Comparison of ENCODE assay signal across 8 mouse cellular contexts in genomic region chr1:24367570-24368517, GRCm38 (mm10).
DNase-seq lines count a peak whose midpoint lies in the region; ATAC-seq and TF ChIP-seq lines count a peak whose summit lies in the region.

No protein-coding gene starts in this region.

- peak; percentile 65 for TF ChIP-seq CTCF in brain, embryonic 14.5 days (IDR thresholded peaks at IDR 0.05; ENCODE audit: borderline replicate concordance, extremely low read depth, insufficient read depth, insufficient read length)

- H3K4me3 ChIP-seq in heart, embryonic 14.5 days (ENCODE audit: control insufficient read depth in 1 of 2, insufficient read depth in 1 of 2, low read depth in 1 of 2, low read length in 2 of 2): no peak overlapping the region
- H3K4me3 ChIP-seq in heart, embryonic 12.5 days: no peak overlapping the region
- H3K4me3 ChIP-seq in forebrain, embryonic 14.5 days (ENCODE audit: low read depth, low read length): no peak overlapping the region
- no peak overlapping the region for H3K4me3 ChIP-seq in neural tube, embryonic 11.5 days (ENCODE audit: low read depth, low read length)

- no peak overlapping the region for H3K27ac ChIP-seq in heart, embryonic 14.5 days (replicated peaks in 1 of 2; ENCODE audit: control insufficient read depth in 1 of 2, insufficient read depth in 1 of 2, low read depth in 2 of 2, low read length in 2 of 2)
- H3K27ac ChIP-seq in heart, embryonic 12.5 days (ENCODE audit: poor library complexity, severe bottlenecking): no peak overlapping the region
- H3K27ac ChIP-seq in forebrain, embryonic 14.5 days (ENCODE audit: low read depth, low read length): no peak overlapping the region
- no peak overlapping the region for H3K27ac ChIP-seq in neural tube, embryonic 11.5 days (ENCODE audit: low read depth, low read length)

- DNase-seq in 3T3-L1 (ENCODE audit: low read depth, low spot score): peak; percentile 54
- peak; percentile 74 for DNase-seq in brain, embryonic 14.5 days (ENCODE audit: low read depth)
- DNase-seq in forebrain, embryonic 14.5 days (ENCODE audit: low spot score): peak; percentile 74
- DNase-seq in kidney, postnatal 14 days: peak; percentile 21
- DNase-seq in neural tube, embryonic 11.5 days (ENCODE audit: low spot score): peak; percentile 53

- H3K36me3 ChIP-seq in heart, embryonic 14.5 days (ENCODE audit: control insufficient read depth, insufficient read depth, low read length): no peaks in the 10 kb centered on the region
- H3K36me3 ChIP-seq in heart, embryonic 12.5 days: no peaks in the 10 kb centered on the region
- H3K36me3 ChIP-seq in forebrain, embryonic 14.5 days (ENCODE audit: control insufficient read depth, insufficient read depth, low read length): no peaks in the 10 kb centered on the region
- H3K36me3 ChIP-seq in neural tube, embryonic 11.5 days (ENCODE audit: control insufficient read depth, insufficient read depth, low read length): no peaks in the 10 kb centered on the region

- no peaks in the 10 kb centered on the region for H3K27me3 ChIP-seq in heart, embryonic 14.5 days (ENCODE audit: control insufficient read depth, insufficient read depth, low read length)
- no peaks in the 10 kb centered on the region for H3K27me3 ChIP-seq in heart, embryonic 12.5 days (replicated peaks)
- H3K27me3 ChIP-seq in forebrain, embryonic 14.5 days (replicated peaks; ENCODE audit: control insufficient read depth, insufficient read depth, low read length): no peaks in the 10 kb centered on the region
- no peaks in the 10 kb centered on the region for H3K27me3 ChIP-seq in neural tube, embryonic 11.5 days (ENCODE audit: control insufficient read depth, insufficient read depth, low read length)

- no peak overlapping the region for H3K9ac ChIP-seq in heart, embryonic 14.5 days (ENCODE audit: low read length)
- H3K9ac ChIP-seq in heart, embryonic 12.5 days: no peak overlapping the region
- no peak overlapping the region for H3K9ac ChIP-seq in forebrain, embryonic 14.5 days (ENCODE audit: low read length)
- no peak overlapping the region for H3K9ac ChIP-seq in neural tube, embryonic 11.5 days (ENCODE audit: low read length)

- WGBS in heart, embryonic 14.5 days: 49% methylated on average over 19 of the region's 19 CpGs
- 48% methylated on average over 19 of the region's 19 CpGs for WGBS in heart, embryonic 12.5 days
- 49% methylated on average over 19 of the region's 19 CpGs for WGBS in forebrain, embryonic 14.5 days
- WGBS in neural tube, embryonic 11.5 days: 50% methylated on average over 19 of the region's 19 CpGs

- no peaks in the 10 kb centered on the region for H3K9me3 ChIP-seq in heart, embryonic 14.5 days (ENCODE audit: control insufficient read depth, low read length)
- no peaks in the 10 kb centered on the region for H3K9me3 ChIP-seq in heart, embryonic 12.5 days (replicated peaks)
- H3K9me3 ChIP-seq in forebrain, embryonic 14.5 days (replicated peaks; ENCODE audit: control insufficient read depth, low read length): no peaks in the 10 kb centered on the region
- H3K9me3 ChIP-seq in neural tube, embryonic 11.5 days (ENCODE audit: control insufficient read depth, low read length): no peaks in the 10 kb centered on the region

- peak overlapping the region; percentile 36 for H3K4me2 ChIP-seq in heart, embryonic 14.5 days (ENCODE audit: low read length)
- H3K4me2 ChIP-seq in heart, embryonic 12.5 days: no peak overlapping the region
- no peak overlapping the region for H3K4me2 ChIP-seq in forebrain, embryonic 14.5 days (ENCODE audit: low read length)
- H3K4me2 ChIP-seq in neural tube, embryonic 11.5 days (ENCODE audit: low read depth): no peak overlapping the region

- TF ChIP-seq POLR2A in brain, embryonic 14.5 days (IDR thresholded peaks at IDR 0.05; ENCODE audit: borderline replicate concordance, extremely low read depth, insufficient read depth, insufficient read length, poor library complexity, severe bottlenecking): no peak

- H3K4me1 ChIP-seq in heart, embryonic 14.5 days (ENCODE audit: control insufficient read depth in 2 of 2, insufficient read depth in 2 of 2, low read length in 2 of 2): no peaks in the 10 kb centered on the region
- no peaks in the 10 kb centered on the region for H3K4me1 ChIP-seq in heart, embryonic 12.5 days (replicated peaks)
- H3K4me1 ChIP-seq in forebrain, embryonic 14.5 days (ENCODE audit: control insufficient read depth, insufficient read depth, low read length): no peaks in the 10 kb centered on the region
- H3K4me1 ChIP-seq in neural tube, embryonic 11.5 days (ENCODE audit: control insufficient read depth, insufficient read depth, low read length): no peaks in the 10 kb centered on the region

- no peak for ATAC-seq in heart, embryonic 14.5 days (ENCODE audit: insufficient number of reproducible peaks, insufficient read depth, low FRiP score, low read depth)
- no peak for ATAC-seq in heart, embryonic 12.5 days (ENCODE audit: insufficient number of reproducible peaks, low FRiP score)
- 0 out of 2 replicates have a peak, but pooled peaks have one; percentile 20 for ATAC-seq in forebrain, embryonic 14.5 days
- ATAC-seq in neural tube, embryonic 11.5 days (ENCODE audit: insufficient read depth, low FRiP score, low TSS enrichment): no peak
- ATAC-seq in megakaryocyte-erythroid progenitor cell, adult 5-6 weeks (replicated peaks; ENCODE audit: low FRiP score, low TSS enrichment, poor library complexity, severe bottlenecking): no peak

Comparison
In these comparisons a context has a peak if more than half of its experiments do, and no peak if none do; other contexts are left out.
1. DNase-seq: peak in every context shown above with its lines; median percentile 74 in brain, embryonic 14.5 days; 74 in forebrain, embryonic 14.5 days; 54 in 3T3-L1; 53 in neural tube, embryonic 11.5 days; 21 in kidney, postnatal 14 days.